Mouse (Mus musculus) ovary, postnatal 10 days (tissue): ENCODE results near the gene Umod.

Experiments used
- DNase-seq: peaks from one replicate; pipeline ENCODE4 v3.0.0; 2022; ENCODE audit warnings: low spot score

Gene Umod

DNA sequence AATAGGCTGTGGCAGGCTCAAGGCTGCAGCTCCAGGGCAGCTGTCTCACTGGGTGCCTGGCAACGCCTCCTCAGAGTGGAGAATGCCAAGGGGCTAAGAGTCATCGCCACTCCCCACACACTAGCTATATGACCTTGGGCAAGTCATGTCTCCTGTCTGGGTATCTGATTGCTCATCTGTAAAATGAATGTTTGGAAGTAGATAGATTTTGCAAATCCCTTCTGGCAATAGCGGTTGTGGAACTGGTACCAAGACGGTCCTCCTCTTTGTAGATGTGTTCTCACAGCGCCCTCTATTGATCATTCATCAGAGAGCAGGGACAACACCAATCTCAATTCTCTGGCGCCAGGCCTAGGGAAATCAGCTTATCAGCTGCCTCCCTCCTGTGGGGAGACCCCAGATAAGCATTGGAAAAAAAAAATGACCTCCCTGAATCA is 51.9 kb downstream of the Umod start:
- no peak for DNase-seq

DNA sequence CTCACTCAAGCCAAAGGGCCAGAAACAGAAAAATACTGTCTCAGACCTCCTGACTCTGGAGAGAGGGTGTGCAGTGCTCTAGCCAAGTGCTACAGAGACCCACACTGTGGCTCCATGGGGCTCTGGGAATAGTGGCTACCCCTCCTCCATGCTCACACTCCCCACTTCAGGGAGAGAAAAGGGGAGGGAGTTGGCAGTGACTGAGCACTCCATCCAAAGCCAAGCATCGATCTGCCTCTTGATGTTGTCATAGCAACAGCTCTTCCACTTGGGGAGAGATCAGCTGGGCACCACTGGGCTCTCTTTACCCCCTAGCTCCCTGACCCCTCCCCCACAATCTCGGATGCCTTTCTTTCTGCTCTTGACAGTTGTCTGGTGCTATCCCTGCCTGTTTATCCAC is 58.4 kb downstream of the Umod start:
- no peak for DNase-seq

GRCm38 (mm10) chr7:119418523-119418922 is 60.6 kb downstream of the Umod start:
- DNase-seq: no peak
